Mouse (Mus musculus) spleen, adult 18-20 months (tissue): Measurements from ENCODE around the gene Hexim2.

Source experiments
- DNase-seq, 2 experiments: peaks; one replicate each; pipeline ENCODE4 v3.0.0; 2022; ENCODE audit warnings: mixed read lengths in 2 of 2

Gene Hexim2

GRCm38 (mm10) chr11:103142441-103143182, 10.4 kb downstream of the Hexim2 start:
- DNase-seq = peak; percentile 46 to 50

- DNase-seq = no peak
These were observed 12.4 kb downstream of the Hexim2 start for GRCm38 (mm10) chr11:103144309-103145285.

- no peak for DNase-seq
These were observed 14.2 kb downstream of the Hexim2 start for GRCm38 (mm10) chr11:103146386-103146785.

GRCm38 (mm10) chr11:103147766-103148165, 15.5 kb downstream of the Hexim2 start:
- DNase-seq = no peak

GRCm38 (mm10) chr11:103149771-103150170, 17.5 kb downstream of the Hexim2 start:
- DNase-seq = no peak

- DNase-seq = peak; percentile 79 to 95
These were observed 26.6 kb downstream of the Hexim2 start for GRCm38 (mm10) chr11:103158621-103159478.

GRCm38 (mm10) chr11:103160738-103161137, 28.5 kb downstream of the Hexim2 start:
- no peak for DNase-seq

- DNase-seq = no peak
These were observed 29.2 kb downstream of the Hexim2 start for GRCm38 (mm10) chr11:103161449-103161848.

GRCm38 (mm10) chr11:103162132-103162531, 29.9 kb downstream of the Hexim2 start:
- no peak for DNase-seq

- DNase-seq = no peak
These were observed 32.2 kb downstream of the Hexim2 start for GRCm38 (mm10) chr11:103164391-103164790.

GRCm38 (mm10) chr11:103168690-103169390, 36.6 kb downstream of the Hexim2 start:
- peak; percentile 70 to 81 for DNase-seq

GRCm38 (mm10) chr11:103169664-103170063, 37.4 kb downstream of the Hexim2 start:
- no peak for DNase-seq

- no peak for DNase-seq
These were observed 37.9 kb downstream of the Hexim2 start for GRCm38 (mm10) chr11:103170111-103170493.

- peak; percentile 78 to 84 for DNase-seq
These were observed 38.5 kb downstream of the Hexim2 start, which contains the start of gene Fmnl1 for GRCm38 (mm10) chr11:103170494-103171285. Gene Fmnl1, plus strand, starts transcription at chr11:103171107.

GRCm38 (mm10) chr11:103171286-103171620, 39.0 kb downstream of the Hexim2 start:
- DNase-seq = no peak

GRCm38 (mm10) chr11:103171703-103172391, 39.6 kb downstream of the Hexim2 start:
- DNase-seq = peak in 1 of 2 experiments; percentile 49

- DNase-seq = no peak
These were observed 40.3 kb downstream of the Hexim2 start for GRCm38 (mm10) chr11:103172392-103173040.

- no peak for DNase-seq
These were observed 41.0 kb downstream of the Hexim2 start for GRCm38 (mm10) chr11:103173041-103173770.

- no peak for DNase-seq
These were observed 41.6 kb downstream of the Hexim2 start for GRCm38 (mm10) chr11:103173771-103174344.
